Mouse (Mus musculus): Measurements from ENCODE around the gene Srrm3. TPM values are rescaled to one million over a fixed set of nuclear protein-coding genes. Genes with fewer than 3 reads are reported as not detected.

Gene Srrm3
- polyA plus RNA-seq, 1 experiment from 2014 or later: 0.21 TPM

DNA sequence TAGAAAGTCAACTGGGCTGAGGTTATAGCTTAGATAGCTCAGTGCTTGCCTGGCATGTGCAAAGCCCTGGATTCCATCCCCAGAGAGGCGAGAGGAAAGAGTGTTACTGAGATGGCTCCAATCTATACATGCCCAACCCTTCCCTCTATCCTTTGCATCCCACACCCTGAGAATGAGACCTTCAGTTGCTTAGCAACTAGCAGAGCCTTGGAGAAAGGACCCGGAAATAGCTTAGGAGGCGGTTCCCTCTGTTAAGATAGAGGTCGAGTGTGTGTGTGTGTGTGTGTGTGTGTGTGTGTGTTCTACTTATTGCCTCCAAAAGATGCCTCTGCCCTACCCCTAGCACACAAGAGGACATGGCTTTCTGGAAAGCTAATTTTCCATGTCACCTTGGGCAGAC is 26.0 kb downstream of the Srrm3 start:
- H3K9ac ChIP-seq (ENCODE audit: low read depth, low read length): no peak overlapping the region
- H3K4me1 ChIP-seq (ENCODE audit: control insufficient read depth, insufficient read depth, low read length): no peaks in the 10 kb centered on the region; the same call in 1 of the 2 replicates
- H3K36me3 ChIP-seq (ENCODE audit: control insufficient read depth, insufficient read depth, low read length): no peaks in the 10 kb centered on the region
- H3K4me3 ChIP-seq (ENCODE audit: low read depth, low read length): no peak overlapping the region
- ATAC-seq (replicated peaks; ENCODE audit: insufficient number of reproducible peaks, low FRiP score, low TSS enrichment): no peak
- H3K27ac ChIP-seq (ENCODE audit: low read depth, low read length): no peak overlapping the region
- H3K27me3 ChIP-seq (ENCODE audit: control insufficient read depth, insufficient read depth, low read length): peaks cover 19% of the 10 kb centered on the region
- no peak overlapping the region for H3K4me2 ChIP-seq
- 35% methylated on average over 4 of the region's 4 CpGs for WGBS (ENCODE audit: insufficient replicate concordance)
- no peaks in the 10 kb centered on the region for H3K9me3 ChIP-seq (replicated peaks; ENCODE audit: control insufficient read depth, low read length)

DNA sequence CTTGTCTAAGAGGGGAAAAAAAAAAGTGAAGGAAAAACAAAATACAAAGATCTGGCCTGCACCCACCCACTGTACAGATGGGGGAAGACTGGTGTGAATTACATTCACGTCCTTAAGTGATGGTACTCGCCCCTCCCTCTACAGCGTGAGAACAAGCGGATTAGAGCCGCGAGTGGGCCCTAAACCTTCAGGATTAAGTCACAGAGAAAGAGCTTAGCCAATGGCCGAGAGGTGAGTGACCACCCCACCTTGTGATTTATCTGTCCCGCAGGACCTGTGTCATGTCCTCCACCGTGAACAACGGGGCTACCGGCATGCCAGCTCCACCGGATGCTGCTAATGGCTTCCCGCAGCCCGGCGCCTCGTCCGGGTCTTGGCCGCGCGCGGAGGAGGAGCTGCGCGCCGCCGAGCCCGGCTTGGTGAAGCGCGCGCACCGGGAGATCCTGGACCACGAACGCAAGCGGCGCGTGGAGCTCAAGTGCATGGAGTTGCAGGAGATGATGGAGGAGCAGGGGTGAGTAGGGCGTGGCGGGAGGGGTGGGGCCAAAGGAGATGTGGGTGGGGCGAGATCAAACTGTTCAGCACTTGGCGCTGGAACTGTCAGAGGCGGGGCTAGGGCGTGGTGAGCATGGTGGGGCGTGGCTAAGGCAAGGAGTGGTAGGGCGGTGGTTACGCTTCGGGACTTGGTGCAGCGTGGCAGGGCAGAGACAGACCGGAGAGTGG is 28.2 kb downstream of the Srrm3 start:
- H3K27me3 ChIP-seq (ENCODE audit: control insufficient read depth, insufficient read depth, low read length): peaks cover 19% of the 10 kb centered on the region
- no peaks in the 10 kb centered on the region for H3K9me3 ChIP-seq (replicated peaks; ENCODE audit: control insufficient read depth, low read length)
- WGBS (ENCODE audit: insufficient replicate concordance): 1% methylated on average over 47 of the region's 47 CpGs
- no peaks in the 10 kb centered on the region for H3K36me3 ChIP-seq (ENCODE audit: control insufficient read depth, insufficient read depth, low read length)
- no peaks in the 10 kb centered on the region; the same call in 1 of the 2 replicates for H3K4me1 ChIP-seq (ENCODE audit: control insufficient read depth, insufficient read depth, low read length)
- H3K9ac ChIP-seq (ENCODE audit: low read depth, low read length): 0 out of 2 replicates have a peak overlapping the region, but pooled peaks have one; percentile 34
- H3K4me3 ChIP-seq (ENCODE audit: low read depth, low read length): peak overlapping the region; percentile 49
- no peak overlapping the region for H3K27ac ChIP-seq (ENCODE audit: low read depth, low read length)
- ATAC-seq (replicated peaks; ENCODE audit: insufficient number of reproducible peaks, low FRiP score, low TSS enrichment): peak; percentile 75
- H3K4me2 ChIP-seq: peak overlapping the region; percentile 85

DNA sequence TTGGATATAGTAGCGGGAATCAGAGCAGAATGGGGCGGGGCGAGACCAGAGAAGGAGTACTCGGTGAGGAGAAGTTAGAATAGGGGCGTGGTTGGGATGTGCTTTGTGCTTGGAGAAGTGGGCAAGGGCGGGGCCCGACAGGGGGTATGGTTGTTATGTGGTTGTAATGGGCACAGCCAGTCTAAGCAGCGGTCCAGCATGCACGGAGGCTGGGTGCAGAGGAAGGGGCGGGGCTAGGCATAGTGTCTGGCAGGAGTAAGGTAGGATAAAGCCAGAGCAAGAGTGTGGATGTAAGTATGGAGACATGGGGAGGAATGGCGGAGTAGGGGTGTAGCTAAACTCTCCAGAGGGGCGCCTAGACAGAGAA is 28.8 kb downstream of the Srrm3 start:
- no peaks in the 10 kb centered on the region for H3K9me3 ChIP-seq (replicated peaks; ENCODE audit: control insufficient read depth, low read length)
- ATAC-seq (replicated peaks; ENCODE audit: insufficient number of reproducible peaks, low FRiP score, low TSS enrichment): peak; percentile 33; the same call in 1 of the 2 replicates
- peak overlapping the region; percentile 85 for H3K4me2 ChIP-seq
- H3K27me3 ChIP-seq (ENCODE audit: control insufficient read depth, insufficient read depth, low read length): peaks cover 24% of the 10 kb centered on the region
- 3% methylated on average over 12 of the region's 12 CpGs for WGBS (ENCODE audit: insufficient replicate concordance)
- H3K36me3 ChIP-seq (ENCODE audit: control insufficient read depth, insufficient read depth, low read length): no peaks in the 10 kb centered on the region
- no peaks in the 10 kb centered on the region; the same call in 1 of the 2 replicates for H3K4me1 ChIP-seq (ENCODE audit: control insufficient read depth, insufficient read depth, low read length)
- H3K9ac ChIP-seq (ENCODE audit: low read depth, low read length): no peak overlapping the region
- no peak overlapping the region for H3K27ac ChIP-seq (ENCODE audit: low read depth, low read length)
- H3K4me3 ChIP-seq (ENCODE audit: low read depth, low read length): peak overlapping the region; percentile 49

DNA sequence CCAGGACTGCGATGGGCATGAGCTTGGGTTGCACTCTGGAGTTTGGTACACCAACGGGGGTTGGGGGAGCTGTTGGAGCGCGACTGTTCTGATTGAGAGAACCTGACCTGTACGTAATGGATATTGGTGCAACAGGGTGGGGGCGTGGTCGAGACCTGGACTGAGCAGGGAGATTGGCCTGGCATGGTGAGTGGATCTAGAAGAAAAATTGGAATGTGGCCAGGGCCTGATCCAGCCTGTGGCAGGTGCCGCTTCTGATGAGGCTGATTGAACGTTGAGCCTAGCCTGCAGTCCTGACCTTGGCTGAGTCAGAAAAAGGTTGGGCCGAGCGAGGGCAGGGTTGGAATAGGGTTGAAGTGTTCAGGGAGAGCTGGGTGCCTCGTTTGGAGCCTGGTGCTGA is 29.3 kb downstream of the Srrm3 start:
- Histone ChIP-seq H3K4me2 (peak overlapping the region; percentile 85), H3K4me1 (ENCODE audit: control insufficient read depth, insufficient read depth, low read length) (no peaks in the 10 kb centered on the region; the same call in 1 of the 2 replicates), H3K9me3 (replicated peaks; ENCODE audit: control insufficient read depth, low read length) (no peaks in the 10 kb centered on the region), H3K27me3 (ENCODE audit: control insufficient read depth, insufficient read depth, low read length) (peaks cover 24% of the 10 kb centered on the region), H3K36me3 (ENCODE audit: control insufficient read depth, insufficient read depth, low read length) (no peaks in the 10 kb centered on the region), H3K27ac (ENCODE audit: low read depth, low read length) (no peak overlapping the region), H3K4me3 (ENCODE audit: low read depth, low read length) (no peak overlapping the region; the same call in 1 of the 2 replicates), H3K9ac (ENCODE audit: low read depth, low read length) (no peak overlapping the region)
- peak; percentile 16; the same call in 1 of the 2 replicates for ATAC-seq (replicated peaks; ENCODE audit: insufficient number of reproducible peaks, low FRiP score, low TSS enrichment)
- 20% methylated on average over 12 of the region's 12 CpGs for WGBS (ENCODE audit: insufficient replicate concordance)

DNA sequence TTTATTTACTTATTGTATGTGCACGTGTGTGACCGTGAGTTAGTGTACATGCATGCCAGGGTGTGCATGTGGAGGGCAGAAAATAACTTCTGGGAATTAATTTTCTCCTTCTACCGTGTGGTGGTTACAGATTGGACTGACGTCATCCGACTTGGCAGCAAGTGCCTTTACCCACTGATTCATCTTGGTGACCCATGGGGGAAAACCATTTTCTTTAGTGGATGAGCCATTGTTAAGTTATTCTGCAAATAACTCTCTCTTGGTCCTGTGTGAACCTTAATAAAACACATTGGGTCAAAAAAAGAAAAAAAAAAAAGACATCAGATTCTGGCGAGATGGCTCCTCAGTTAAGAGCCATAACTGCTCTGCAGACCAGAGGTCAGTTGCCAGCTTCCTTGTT is 35.0 kb downstream of the Srrm3 start:
- Histone ChIP-seq H3K9ac (ENCODE audit: low read depth, low read length) (no peak overlapping the region), H3K27me3 (ENCODE audit: control insufficient read depth, insufficient read depth, low read length) (peaks cover 5% of the 10 kb centered on the region; the same call in 1 of the 2 replicates), H3K9me3 (replicated peaks; ENCODE audit: control insufficient read depth, low read length) (no peaks in the 10 kb centered on the region), H3K36me3 (ENCODE audit: control insufficient read depth, insufficient read depth, low read length) (no peaks in the 10 kb centered on the region), H3K4me1 (ENCODE audit: control insufficient read depth, insufficient read depth, low read length) (no peaks in the 10 kb centered on the region), H3K4me2 (no peak overlapping the region), H3K27ac (ENCODE audit: low read depth, low read length) (no peak overlapping the region), H3K4me3 (ENCODE audit: low read depth, low read length) (no peak overlapping the region)
- 75% methylated on average over 6 of the region's 6 CpGs for WGBS (ENCODE audit: insufficient replicate concordance)
- ATAC-seq (replicated peaks; ENCODE audit: insufficient number of reproducible peaks, low FRiP score, low TSS enrichment): no peak

DNA sequence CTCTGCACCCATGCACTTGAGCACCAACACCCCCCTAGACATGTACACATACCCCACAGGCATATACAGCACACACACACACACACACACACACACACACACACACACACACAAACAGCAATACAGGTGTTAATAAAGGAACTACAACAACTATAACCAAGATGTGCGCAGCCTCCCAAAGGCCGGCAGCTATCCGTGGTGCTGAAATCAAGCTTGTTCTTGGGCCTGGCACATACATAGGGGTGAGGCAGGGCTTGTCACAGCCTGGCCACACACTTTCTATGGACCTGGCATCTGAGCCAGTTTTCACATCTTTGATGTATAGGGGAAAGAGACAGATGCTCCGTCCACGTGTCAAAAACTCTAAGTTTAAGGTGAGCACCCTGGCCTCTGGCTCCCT is 36.7 kb downstream of the Srrm3 start:
- H3K27me3 ChIP-seq (ENCODE audit: control insufficient read depth, insufficient read depth, low read length): peaks cover 5% of the 10 kb centered on the region; the same call in 1 of the 2 replicates

DNA sequence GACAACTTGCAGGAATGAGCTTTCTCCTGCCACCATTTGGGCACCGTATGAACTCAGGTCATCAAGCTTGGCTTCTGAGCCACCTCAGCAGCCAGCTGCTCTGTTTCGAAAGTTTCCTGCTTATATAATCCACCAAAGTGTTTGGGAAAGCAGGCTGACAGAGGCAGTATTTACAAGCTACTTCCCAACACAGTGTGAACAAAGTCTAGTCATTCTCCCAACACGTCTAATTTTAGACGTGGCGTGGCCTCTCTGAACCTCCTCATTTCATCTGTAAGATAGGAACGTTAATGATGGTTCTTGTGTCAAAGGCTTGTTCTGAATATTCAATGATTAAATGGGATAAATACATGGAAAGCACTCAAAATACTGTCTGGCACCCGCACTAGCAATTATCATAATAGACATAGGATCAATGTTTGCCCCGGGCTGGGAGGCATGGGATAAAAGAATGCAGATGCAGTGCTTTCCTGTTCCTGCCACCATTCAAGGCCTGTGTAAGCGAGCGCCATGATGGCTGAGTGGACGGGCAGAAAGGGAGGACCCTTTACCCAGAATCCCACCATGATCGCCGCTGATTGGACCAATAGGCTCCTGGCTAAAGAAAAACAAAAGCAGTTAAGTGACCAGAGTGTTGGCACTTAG is 39.1 kb downstream of the Srrm3 start:
- ATAC-seq (replicated peaks; ENCODE audit: insufficient number of reproducible peaks, low FRiP score, low TSS enrichment): no peak
- WGBS (ENCODE audit: insufficient replicate concordance): 73% methylated on average over 13 of the region's 13 CpGs
- peaks cover 9% of the 10 kb centered on the region for H3K27me3 ChIP-seq (ENCODE audit: control insufficient read depth, insufficient read depth, low read length)

More for the DNA sequence above, 36.7 kb downstream of the Srrm3 start:
- Histone ChIP-seq H3K9ac (ENCODE audit: low read depth, low read length) (no peak overlapping the region), H3K9me3 (replicated peaks; ENCODE audit: control insufficient read depth, low read length) (no peaks in the 10 kb centered on the region), H3K4me2 (no peak overlapping the region), H3K4me1 (ENCODE audit: control insufficient read depth, insufficient read depth, low read length) (no peaks in the 10 kb centered on the region), H3K36me3 (ENCODE audit: control insufficient read depth, insufficient read depth, low read length) (no peaks in the 10 kb centered on the region), H3K27ac (ENCODE audit: low read depth, low read length) (no peak overlapping the region), H3K4me3 (ENCODE audit: low read depth, low read length) (no peak overlapping the region)
- 20% methylated on average over 5 of the region's 5 CpGs for WGBS (ENCODE audit: insufficient replicate concordance)
- no peak for ATAC-seq (replicated peaks; ENCODE audit: insufficient number of reproducible peaks, low FRiP score, low TSS enrichment)

DNA sequence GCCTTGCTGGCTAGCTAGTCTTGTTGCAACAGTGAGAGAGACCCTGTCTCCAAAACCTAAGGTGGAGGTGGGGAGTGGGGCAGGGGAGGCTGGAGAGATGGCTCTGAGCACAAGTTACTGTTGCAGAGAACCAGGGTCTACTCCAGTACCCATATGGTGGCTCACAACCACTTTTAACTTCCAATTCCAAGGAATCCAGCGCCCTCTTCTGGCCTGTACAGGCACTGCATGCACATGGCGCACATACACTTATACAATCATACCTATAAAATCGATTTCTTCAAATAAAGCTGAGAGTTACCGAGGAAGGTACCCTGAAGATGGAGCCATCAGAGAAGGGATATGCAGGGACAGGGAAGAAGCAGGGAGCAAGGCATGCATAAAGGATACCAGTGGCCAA is 40.8 kb downstream of the Srrm3 start:
- WGBS (ENCODE audit: insufficient replicate concordance): 66% methylated on average over 4 of the region's 4 CpGs
- no peak for ATAC-seq (replicated peaks; ENCODE audit: insufficient number of reproducible peaks, low FRiP score, low TSS enrichment)
- H3K27me3 ChIP-seq (ENCODE audit: control insufficient read depth, insufficient read depth, low read length): peaks cover 25% of the 10 kb centered on the region

More for the DNA sequence above, 39.1 kb downstream of the Srrm3 start:
- Histone ChIP-seq H3K4me3 (ENCODE audit: low read depth, low read length) (no peak overlapping the region), H3K9ac (ENCODE audit: low read depth, low read length) (no peak overlapping the region), H3K27ac (ENCODE audit: low read depth, low read length) (no peak overlapping the region), H3K4me1 (ENCODE audit: control insufficient read depth, insufficient read depth, low read length) (no peaks in the 10 kb centered on the region; the same call in 1 of the 2 replicates), H3K9me3 (replicated peaks; ENCODE audit: control insufficient read depth, low read length) (no peaks in the 10 kb centered on the region), H3K4me2 (no peak overlapping the region), H3K36me3 (ENCODE audit: control insufficient read depth, insufficient read depth, low read length) (no peaks in the 10 kb centered on the region)

More for the DNA sequence above, 40.8 kb downstream of the Srrm3 start:
- H3K4me1 ChIP-seq (ENCODE audit: control insufficient read depth, insufficient read depth, low read length): no peaks in the 10 kb centered on the region; the same call in 1 of the 2 replicates
- no peak overlapping the region for H3K9ac ChIP-seq (ENCODE audit: low read depth, low read length)
- no peaks in the 10 kb centered on the region for H3K36me3 ChIP-seq (ENCODE audit: control insufficient read depth, insufficient read depth, low read length)
- H3K27ac ChIP-seq (ENCODE audit: low read depth, low read length): no peak overlapping the region
- H3K4me3 ChIP-seq (ENCODE audit: low read depth, low read length): no peak overlapping the region
- H3K4me2 ChIP-seq: no peak overlapping the region
- H3K9me3 ChIP-seq (replicated peaks; ENCODE audit: control insufficient read depth, low read length): no peaks in the 10 kb centered on the region

All from heart, embryonic 11.5 days (tissue).